ENCODE assay signal across 37 mouse cellular contexts in genomic region chr16:44773673-44774072, GRCm38 (mm10). TPM values are rescaled to one million over a fixed set of nuclear protein-coding genes. Genes with fewer than 3 reads are reported as not detected.
DNase-seq lines count a peak whose midpoint lies in the region; ATAC-seq and TF ChIP-seq lines count a peak whose summit lies in the region.
"Had no signal": no experiment of that assay in that cellular context is flagged by ENCODE, and none has a peak within 500 bp of the region (broad histone marks: within the 10 kb centered on the region; RNA-seq: fewer than 3 reads in every experiment).

No protein-coding gene starts in this region.

- 0 out of 2 replicates have a peak overlapping the region, but pooled peaks have one; percentile 18 for H3K27ac ChIP-seq in bone marrow macrophage, adult 2 months (ENCODE audit: insufficient read depth, low read depth, low read length)
- H3K27ac ChIP-seq: embryonic facial prominence, embryonic 10.5 days; embryonic facial prominence, embryonic 15.5 days; forebrain, embryonic 12.5 days; hindbrain, embryonic 13.5 days; limb, embryonic 10.5 days; limb, embryonic 15.5 days; liver, embryonic 13.5 days; stomach, postnatal 0 days had no signal

- peak; percentile 28 for ATAC-seq in CD4-positive, CD25-positive, alpha-beta regulatory T cell, adult 4 months
- peak; percentile 65 for ATAC-seq in megakaryocyte, adult 5-6 weeks (ENCODE audit: poor library complexity, severe bottlenecking)
- ATAC-seq: forebrain, postnatal 0 days had no signal

- peak; percentile 45 for DNase-seq in 416B (ENCODE audit: low read depth)
- DNase-seq in ovary, adult 18-20 months (ENCODE audit: low spot score), result no peak
- no peak for DNase-seq in spleen, postnatal 14 days (ENCODE audit: low spot score in 2 of 2)
- no peak for DNase-seq in heart, adult 8-10 months (ENCODE audit: low spot score)
- DNase-seq: adrenal gland, adult 2 months; B cell, adult 2 months; cerebellum, adult 8-10 months; cerebellum, postnatal 25 days; forebrain, postnatal 0 days; gastrocnemius, postnatal 10 days; heart, postnatal 4 days; kidney, adult 18-20 months; kidney, postnatal 36 days; layer of hippocampus, postnatal 36 days; liver, embryonic 13.5 days; lung, adult 18-20 months; lung, postnatal 10 days; midbrain, embryonic 14.5 days; retina, postnatal 1 day; right cerebral cortex, postnatal 25 days; thymus, postnatal 4 days had no signal

- peaks cover 38% of the 10 kb centered on the region for H3K4me1 ChIP-seq in bone marrow macrophage, adult 2 months (ENCODE audit: control insufficient read depth, insufficient read depth, low read length)
- H3K4me1 ChIP-seq: embryonic facial prominence, embryonic 10.5 days; embryonic facial prominence, embryonic 15.5 days; forebrain, embryonic 12.5 days; heart, embryonic 12.5 days; hindbrain, embryonic 13.5 days; limb, embryonic 10.5 days; limb, embryonic 15.5 days had no signal

- TF ChIP-seq POLR2A in bone marrow macrophage, adult 2 months (IDR thresholded peaks at IDR 0.05; ENCODE audit: borderline replicate concordance, low read depth, low read length), result no peak

- no peak for TF ChIP-seq CTCF in bone marrow macrophage, adult 2 months (IDR thresholded peaks at IDR 0.05; ENCODE audit: low read depth, low read length)

- no peak overlapping the region for H3K4me3 ChIP-seq in bone marrow macrophage, adult 2 months (ENCODE audit: insufficient read depth, low read length)
- H3K4me3 ChIP-seq: embryonic facial prominence, embryonic 10.5 days; embryonic facial prominence, embryonic 15.5 days; forebrain, embryonic 12.5 days; heart, embryonic 12.5 days; hindbrain, embryonic 13.5 days; limb, embryonic 10.5 days; limb, embryonic 15.5 days; liver, embryonic 13.5 days had no signal

RNA-seq across cellular contexts. Expression of gene Cd200r1, which starts 8.1 kb away (rescaled TPM):
- polyA plus RNA-seq in CD4-positive, CD25-positive, alpha-beta regulatory T cell, adult 4 months (2017; shearing (Covaris generic)), result 10 to 100 TPM; 63.7 to 66.0 TPM
- polyA plus RNA-seq in bone marrow macrophage, adult 2 months (2012; ENCODE audit: insufficient read depth, insufficient read length, missing spikeins), result 97.6 and 98.0 TPM in 2 replicates
- total RNA-seq in megakaryocyte, adult 5-6 weeks (2015), result 29.0 and 36.0 TPM in 2 replicates
- total RNA-seq in megakaryocyte, adult 5-6 weeks (2017), result 16.3 and 18.5 TPM in 2 replicates
- under 1 TPM in 3 of 4 experiments, not detected in 1; 0.27 to 0.63 (median 0.28) TPM for total RNA-seq in heart, adult 8-10 months (2022)

RNA-seq across cellular contexts. Expression of gene Gtpbp8, which starts 27.5 kb away (rescaled TPM):
- polyA plus RNA-seq in CD4-positive, CD25-positive, alpha-beta regulatory T cell, adult 4 months (2017; shearing (Covaris generic)), result 10 to 100 TPM; 36.4 to 41.7 TPM
- 21.0 and 29.4 TPM in 2 replicates for polyA plus RNA-seq in bone marrow macrophage, adult 2 months (2012; ENCODE audit: insufficient read depth, insufficient read length, missing spikeins)
- 5.8 and 17.2 TPM in 2 replicates for total RNA-seq in megakaryocyte, adult 5-6 weeks (2015)
- total RNA-seq in megakaryocyte, adult 5-6 weeks (2017), result 11.1 and 13.2 TPM in 2 replicates
- 10 to 100 TPM in 3 of 4 experiments, 1 to 10 TPM in 1; 9.6 to 11.7 (median 10.9) TPM for total RNA-seq in heart, adult 8-10 months (2022)

RNA-seq across cellular contexts. Expression of gene Cd200r4, which starts 37.9 kb away (rescaled TPM):
- polyA plus RNA-seq in CD4-positive, CD25-positive, alpha-beta regulatory T cell, adult 4 months (2017; shearing (Covaris generic)), result 1 to 10 TPM; 8.4 to 9.1 TPM
- 33.5 and 34.4 TPM in 2 replicates for polyA plus RNA-seq in bone marrow macrophage, adult 2 months (2012; ENCODE audit: insufficient read depth, insufficient read length, missing spikeins)
- total RNA-seq in megakaryocyte, adult 5-6 weeks (2015), result 6.8 and 8.2 TPM in 2 replicates
- total RNA-seq in megakaryocyte, adult 5-6 weeks (2017), result 4.3 and 5.5 TPM in 2 replicates
- under 1 TPM in 1 of 4 experiments, not detected in 3; 0.14 TPM for total RNA-seq in heart, adult 8-10 months (2022)
- total RNA-seq: adrenal gland, adult 2 months; adrenal gland, postnatal 4 days; forebrain, postnatal 0 days; gastrocnemius, postnatal 10 days; heart, postnatal 4 days; layer of hippocampus, postnatal 36 days; left cerebral cortex, postnatal 10 days had no signal
- polyA plus RNA-seq: embryonic facial prominence, embryonic 10.5 days; heart, embryonic 12.5 days; heart, postnatal 0 days; hindbrain, embryonic 13.5 days; kidney, embryonic 16.5 days; limb, embryonic 10.5 days; neural tube, embryonic 14.5 days had no signal

RNA-seq across cellular contexts. Expression of gene Nepro, which starts 49.6 kb away (rescaled TPM):
- polyA plus RNA-seq in CD4-positive, CD25-positive, alpha-beta regulatory T cell, adult 4 months (2017; shearing (Covaris generic)), result 10 to 100 TPM in 1 of 2 experiments, 1 to 10 TPM in 1; 7.5 to 10.1 TPM
- polyA plus RNA-seq in bone marrow macrophage, adult 2 months (2012; ENCODE audit: insufficient read depth, insufficient read length, missing spikeins), result 5.4 and 5.8 TPM in 2 replicates
- 8.6 and 11.2 TPM in 2 replicates for total RNA-seq in megakaryocyte, adult 5-6 weeks (2015)
- 13.4 and 15.1 TPM in 2 replicates for total RNA-seq in megakaryocyte, adult 5-6 weeks (2017)
- total RNA-seq in heart, adult 8-10 months (2022), result 1 to 10 TPM; 4.1 to 6.4 (median 5.2) TPM

Comparison
In these comparisons a context has a peak if more than half of its experiments do, and no peak if none do; other contexts are left out.
1. RNA of gene Cd200r1, which starts 8.1 kb away (total RNA-seq): 16.3 to 36.0 TPM in megakaryocyte, adult 5-6 weeks; 0.27 to 0.63 TPM in heart, adult 8-10 months; every median in the first group is over 10 times any median in the second.
2. RNA of gene Cd200r4, which starts 37.9 kb away (total RNA-seq): 4.3 to 8.2 TPM in megakaryocyte, adult 5-6 weeks; 0.14 TPM in heart, adult 8-10 months; every median in the first group is over 4 times any median in the second.